Mouse (Mus musculus) ES-Bruce4 (cell line): ENCODE data around the gene Eif3i. TPM values are rescaled to one million over a fixed set of nuclear protein-coding genes. Genes with fewer than 3 reads are reported as not detected.

ENCODE experiments used
- H3K27ac ChIP-seq: 2 replicates; pipeline ENCODE4 v1.5.1; 2012; ENCODE audit warnings: low read length, inconsistent platforms; ENCODE audit not compliant: insufficient read depth
- H3K27me3 ChIP-seq: 2 replicates; pipeline ENCODE4 v1.6.1; 2012; ENCODE audit warnings: mild to moderate bottlenecking, low read length, inconsistent platforms; ENCODE audit not compliant: control insufficient read depth, poor library complexity, insufficient read depth, severe bottlenecking
- H3K36me3 ChIP-seq: 2 replicates; pipeline ENCODE4 v1.6.1; 2012; ENCODE audit warnings: inconsistent platforms, mild to moderate bottlenecking, low read length, moderate library complexity; ENCODE audit not compliant: control insufficient read depth, poor library complexity, insufficient read depth, severe bottlenecking
- H3K4me1 ChIP-seq: one replicate; pipeline ENCODE4 v1.8.1; 2011; ENCODE audit warnings: low read length; ENCODE audit not compliant: control insufficient read depth, insufficient read depth
- H3K4me3 ChIP-seq: 2 replicates; pipeline ENCODE4 v1.5.1; 2011; ENCODE audit warnings: low read depth, mild to moderate bottlenecking, low read length
- H3K9ac ChIP-seq: 2 replicates; pipeline ENCODE4 v1.6.1; 2012; ENCODE audit warnings: low read depth, mild to moderate bottlenecking, inconsistent platforms; ENCODE audit not compliant: poor library complexity, severe bottlenecking
- H3K9me3 ChIP-seq: replicated peaks from 2 replicates; pipeline ENCODE4 v1.6.1; 2012; ENCODE audit warnings: mild to moderate bottlenecking, low read length, inconsistent platforms; ENCODE audit not compliant: control insufficient read depth, poor library complexity, insufficient read depth, severe bottlenecking
- CTCF ChIP-seq: IDR thresholded peaks from one replicate; pipeline ENCODE4 v1.8.1; 2011; ENCODE audit warnings: low read depth, low read length
- EP300 ChIP-seq: IDR thresholded peaks from 2 replicates; pipeline ENCODE4 v1.6.1; 2011; ENCODE audit warnings: low read depth, low read length; ENCODE audit not compliant: insufficient read depth
- POLR2A ChIP-seq: IDR thresholded peaks from one replicate; pipeline ENCODE4 v1.8.1; 2011; ENCODE audit warnings: low read length; ENCODE audit not compliant: insufficient read depth
- polyA plus RNA-seq: library from polyadenylated mRNA; stranded (reverse); fragments of >200 nt; gene quantifications from 2 replicates; pipeline ENCODE4 v1.2.4, GENCODE M21; 2011; ENCODE audit warnings: low read depth; ENCODE audit not compliant: missing spikeins, insufficient read depth, insufficient read length

Eif3i gene
- polyA plus RNA-seq: 252 and 266 TPM in 2 replicates

GRCm38 (mm10) chr4:129600233-129601158, at the start of gene Eif3i, which contains the start of gene Tmem234:
Gene Eif3i, minus strand, starts transcription at chr4:129600648.
Gene Tmem234, plus strand, starts transcription at chr4:129600668.
- Histone ChIP-seq H3K4me3 (peak within 1 kb of the TSS; percentile 98), H3K9me3 (no peaks in the 10 kb centered on the region), H3K27me3 (no peaks in the 10 kb centered on the region), H3K4me1 (no peaks in the 10 kb centered on the region), H3K36me3 (peaks cover 21% of the 10 kb centered on the region), H3K9ac (peak within 1 kb of the TSS; percentile 88), H3K27ac (no peak within 1 kb of the TSS)
- TF ChIP-seq EP300: no peak
- peak; percentile 66 for TF ChIP-seq POLR2A

GRCm38 (mm10) chr4:129648656-129649055, 48.2 kb upstream of the Eif3i start:
- no peak overlapping the region for H3K4me3 ChIP-seq
- no peaks in the 10 kb centered on the region for H3K4me1 ChIP-seq
- no peaks in the 10 kb centered on the region for H3K9me3 ChIP-seq
- TF ChIP-seq EP300 (no peak), POLR2A (no peak), CTCF (no peak)
- H3K27ac ChIP-seq: no peak overlapping the region
- H3K27me3 ChIP-seq: no peaks in the 10 kb centered on the region
- H3K9ac ChIP-seq: no peak overlapping the region
- peaks cover 53% of the 10 kb centered on the region for H3K36me3 ChIP-seq

- Histone ChIP-seq H3K36me3 (peaks cover 33% of the 10 kb centered on the region), H3K4me1 (no peaks in the 10 kb centered on the region), H3K27me3 (no peaks in the 10 kb centered on the region), H3K27ac (no peak overlapping the region), H3K4me3 (no peak overlapping the region), H3K9ac (no peak overlapping the region), H3K9me3 (no peaks in the 10 kb centered on the region)
- TF ChIP-seq POLR2A: no peak
- TF ChIP-seq CTCF: no peak
- no peak for TF ChIP-seq EP300
Measured at GRCm38 (mm10) chr4:129645204-129645603, 44.8 kb upstream of the Eif3i start.

GRCm38 (mm10) chr4:129641756-129642155, 41.3 kb upstream of the Eif3i start:
- no peak for TF ChIP-seq CTCF
- Histone ChIP-seq H3K27ac (no peak overlapping the region), H3K9ac (no peak overlapping the region), H3K4me1 (no peaks in the 10 kb centered on the region), H3K9me3 (no peaks in the 10 kb centered on the region), H3K4me3 (no peak overlapping the region), H3K36me3 (peaks cover 33% of the 10 kb centered on the region), H3K27me3 (no peaks in the 10 kb centered on the region)

GRCm38 (mm10) chr4:129640638-129641467, 40.4 kb upstream of the Eif3i start, which contains the start of gene Txlna:
Gene Txlna, minus strand, starts transcription at chr4:129641065.
- no peaks in the 10 kb centered on the region for H3K27me3 ChIP-seq
- H3K27ac ChIP-seq: peak within 1 kb of the TSS; percentile 60
- peaks cover 37% of the 10 kb centered on the region for H3K36me3 ChIP-seq
- H3K4me1 ChIP-seq: no peaks in the 10 kb centered on the region
- no peaks in the 10 kb centered on the region for H3K9me3 ChIP-seq
- peak within 1 kb of the TSS; percentile 81 for H3K9ac ChIP-seq
- peak within 1 kb of the TSS; percentile 97 for H3K4me3 ChIP-seq
- peak; percentile 81 for TF ChIP-seq POLR2A
- TF ChIP-seq EP300: 0 out of 2 replicates have a peak, but pooled peaks have one; percentile 56
- TF ChIP-seq CTCF: no peak
